Mouse (Mus musculus) C2C12 (cell line): ENCODE data around the gene Soat2. TPM values are rescaled to one million over a fixed set of nuclear protein-coding genes. Genes with fewer than 3 reads are reported as not detected.

Experiments
- H3K27me3 ChIP-seq: one replicate; pipeline ENCODE4 v1.6.1; 2011; ENCODE audit not compliant: control insufficient read depth, insufficient read depth, insufficient read length
- H3K36me3 ChIP-seq: one replicate; pipeline ENCODE4 v1.6.1; 2011; ENCODE audit not compliant: control insufficient read depth, insufficient read depth
- H3K4me3 ChIP-seq: one replicate; pipeline ENCODE4 v1.5.1; 2011; ENCODE audit warnings: mild to moderate bottlenecking, control low read depth; ENCODE audit not compliant: poor library complexity, insufficient read depth, severe bottlenecking
- H3K79me2 ChIP-seq: one replicate; pipeline ENCODE4 v1.6.1; 2011; ENCODE audit not compliant: control insufficient read depth, insufficient read depth
- H3K79me3 ChIP-seq: one replicate; pipeline ENCODE4 v1.6.1; 2011; ENCODE audit warnings: low read depth, control low read depth
- H3ac ChIP-seq: one replicate; pipeline ENCODE3; 2011; ENCODE audit warnings: low read depth; ENCODE audit not compliant: control insufficient read depth, insufficient read length
- CEBPB ChIP-seq: IDR thresholded peaks from one replicate; pipeline ENCODE4 v1.6.1; 2011; ENCODE audit warnings: low read depth, mild to moderate bottlenecking, control low read depth, moderate library complexity
- CTCF ChIP-seq: IDR thresholded peaks from one replicate; pipeline ENCODE4 v1.5.1; 2011; ENCODE audit not compliant: control insufficient read depth, insufficient read depth, insufficient read length
- FOSL1 ChIP-seq: IDR thresholded peaks from one replicate; pipeline ENCODE4 v1.8.0; 2011; ENCODE audit warnings: mild to moderate bottlenecking, low read length; ENCODE audit not compliant: poor library complexity, insufficient read depth, severe bottlenecking
- MAX ChIP-seq: IDR thresholded peaks from one replicate; pipeline ENCODE4 v1.6.1; 2011; ENCODE audit warnings: mild to moderate bottlenecking, control low read depth
- MYOD1 ChIP-seq: IDR thresholded peaks from one replicate; pipeline ENCODE4 v1.6.1; 2011; ENCODE audit warnings: low read depth; ENCODE audit not compliant: control insufficient read depth, insufficient read length
- MYOG ChIP-seq: IDR thresholded peaks from one replicate; pipeline ENCODE4 v1.6.1; 2011; ENCODE audit not compliant: control insufficient read depth, insufficient read length; ENCODE audit errors: extremely low read depth
- USF1 ChIP-seq: IDR thresholded peaks from one replicate; pipeline ENCODE4 v1.6.1; 2011; ENCODE audit warnings: low read depth, mild to moderate bottlenecking, control low read depth, moderate library complexity
- polyA plus RNA-seq: library from polyadenylated mRNA; unstranded; fragments of >200 nt; fragmentation: generic; extraction: Trizol; gene quantifications from one replicate; pipeline ENCODE4 v1.2.1, GENCODE M21; 2012; ENCODE audit warnings: missing spikeins

The Soat2 gene
- polyA plus RNA-seq, 1 experiment: 0.06 TPM

GRCm38 (mm10) chr15:102193652-102194051 is 43.3 kb downstream of the Soat2 start:
- no peak overlapping the region for H3K4me3 ChIP-seq
- H3K27me3 ChIP-seq: no peaks in the 10 kb centered on the region
- TF ChIP-seq CEBPB (peak; percentile 97), MYOG (no peak)
- H3K79me3 ChIP-seq: no peaks in the 10 kb centered on the region
- no peak overlapping the region for H3ac ChIP-seq
- H3K79me2 ChIP-seq: no peaks in the 10 kb centered on the region
- no peaks in the 10 kb centered on the region for H3K36me3 ChIP-seq

GRCm38 (mm10) chr15:102194439-102194838 is 44.1 kb downstream of the Soat2 start:
- TF ChIP-seq CTCF (no peak), USF1 (no peak), MYOG (no peak), CEBPB (no peak), MAX (no peak), FOSL1 (no peak), MYOD1 (no peak)
- no peaks in the 10 kb centered on the region for H3K27me3 ChIP-seq
- H3K36me3 ChIP-seq: no peaks in the 10 kb centered on the region
- no peaks in the 10 kb centered on the region for H3K79me2 ChIP-seq
- H3K4me3 ChIP-seq: no peak overlapping the region
- H3K79me3 ChIP-seq: no peaks in the 10 kb centered on the region
- H3ac ChIP-seq: no peak overlapping the region

GRCm38 (mm10) chr15:102195373-102195772 is 45.0 kb downstream of the Soat2 start:
- Histone ChIP-seq H3K36me3 (no peaks in the 10 kb centered on the region), H3K27me3 (no peaks in the 10 kb centered on the region), H3K4me3 (no peak overlapping the region), H3K79me3 (no peaks in the 10 kb centered on the region), H3ac (no peak overlapping the region), H3K79me2 (no peaks in the 10 kb centered on the region)
- no peak for TF ChIP-seq MAX

GRCm38 (mm10) chr15:102198841-102199240 is 48.5 kb downstream of the Soat2 start:
- H3ac ChIP-seq: no peak overlapping the region
- no peaks in the 10 kb centered on the region for H3K36me3 ChIP-seq
- H3K79me2 ChIP-seq: no peaks in the 10 kb centered on the region
- no peak for TF ChIP-seq MAX
- TF ChIP-seq MYOD1: no peak
- TF ChIP-seq CEBPB: no peak
- no peaks in the 10 kb centered on the region for H3K27me3 ChIP-seq
- H3K79me3 ChIP-seq: no peaks in the 10 kb centered on the region
- no peak overlapping the region for H3K4me3 ChIP-seq

GRCm38 (mm10) chr15:102202971-102203834 is 52.9 kb downstream of the Soat2 start, which contains the start of gene Zfp740:
Gene Zfp740, plus strand, starts transcription at chr15:102203249.
- H3K79me2 ChIP-seq: peaks cover 43% of the 10 kb centered on the region
- TF ChIP-seq FOSL1 (no peak), CTCF (peak; percentile 15), MYOG (no peak), MYOD1 (no peak), CEBPB (peak; percentile 88), USF1 (no peak), MAX (peak; percentile 52)
- H3K4me3 ChIP-seq: peak within 1 kb of the TSS; percentile 75
- H3K79me3 ChIP-seq: peaks cover 31% of the 10 kb centered on the region
- H3K36me3 ChIP-seq: peaks cover 37% of the 10 kb centered on the region
- peak within 1 kb of the TSS; percentile 84 for H3ac ChIP-seq
- H3K27me3 ChIP-seq: no peaks in the 10 kb centered on the region

GRCm38 (mm10) chr15:102203835-102204381 is 53.6 kb downstream of the Soat2 start:
- H3K79me3 ChIP-seq: peaks cover 31% of the 10 kb centered on the region
- H3K79me2 ChIP-seq: peaks cover 50% of the 10 kb centered on the region
- no peak for TF ChIP-seq MYOG
- H3ac ChIP-seq: peak overlapping the region; percentile 84
- H3K4me3 ChIP-seq: peak overlapping the region; percentile 75
- peaks cover 44% of the 10 kb centered on the region for H3K36me3 ChIP-seq
- no peaks in the 10 kb centered on the region for H3K27me3 ChIP-seq
